Mouse (Mus musculus) right cerebral cortex, postnatal 4 days (tissue): ENCODE measurements around the gene Grm3.

Source experiments
- DNase-seq: peaks from one replicate; pipeline ENCODE4 v3.0.0-alpha.2; 2022

Grm3 gene

DNA sequence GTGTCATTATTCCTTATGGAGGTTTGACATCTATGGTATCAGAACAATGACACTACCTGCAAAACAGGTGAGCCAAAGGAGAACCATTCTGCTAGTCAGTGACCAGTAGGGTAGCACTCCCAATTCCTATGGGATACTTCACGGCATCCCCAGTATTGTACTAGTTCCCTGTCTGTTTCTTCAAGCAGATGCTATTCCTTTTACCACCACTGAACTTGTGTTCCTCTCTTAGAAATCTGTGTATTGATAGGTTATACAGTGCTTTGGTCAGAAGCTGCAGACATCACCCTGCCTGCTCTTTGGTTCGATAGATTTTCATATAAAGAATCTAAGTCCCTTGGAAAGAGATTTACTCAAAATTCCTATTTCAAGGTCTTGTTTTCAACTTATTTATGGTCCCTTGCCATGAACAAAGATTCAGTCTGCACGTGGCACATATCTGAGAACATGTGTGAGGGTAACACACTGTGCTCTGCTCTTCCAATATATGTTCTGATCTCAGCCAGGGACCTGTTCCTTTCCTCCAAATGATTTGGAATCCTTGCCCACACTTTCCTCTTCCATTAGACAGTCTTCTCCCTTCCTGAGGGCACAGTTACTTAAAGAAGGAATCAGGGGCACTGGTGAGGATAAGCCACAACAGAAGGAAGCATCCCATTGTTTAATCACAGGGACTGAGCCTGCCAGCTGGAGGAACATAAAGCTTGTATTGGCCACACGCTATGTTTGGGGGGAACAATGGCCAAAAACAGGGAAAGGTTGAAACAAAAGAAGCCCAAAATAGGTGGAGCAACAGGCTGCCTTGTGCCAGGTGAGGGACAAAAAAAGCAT is 102.5 kb downstream of the Grm3 start:
- DNase-seq, result no peak

DNA sequence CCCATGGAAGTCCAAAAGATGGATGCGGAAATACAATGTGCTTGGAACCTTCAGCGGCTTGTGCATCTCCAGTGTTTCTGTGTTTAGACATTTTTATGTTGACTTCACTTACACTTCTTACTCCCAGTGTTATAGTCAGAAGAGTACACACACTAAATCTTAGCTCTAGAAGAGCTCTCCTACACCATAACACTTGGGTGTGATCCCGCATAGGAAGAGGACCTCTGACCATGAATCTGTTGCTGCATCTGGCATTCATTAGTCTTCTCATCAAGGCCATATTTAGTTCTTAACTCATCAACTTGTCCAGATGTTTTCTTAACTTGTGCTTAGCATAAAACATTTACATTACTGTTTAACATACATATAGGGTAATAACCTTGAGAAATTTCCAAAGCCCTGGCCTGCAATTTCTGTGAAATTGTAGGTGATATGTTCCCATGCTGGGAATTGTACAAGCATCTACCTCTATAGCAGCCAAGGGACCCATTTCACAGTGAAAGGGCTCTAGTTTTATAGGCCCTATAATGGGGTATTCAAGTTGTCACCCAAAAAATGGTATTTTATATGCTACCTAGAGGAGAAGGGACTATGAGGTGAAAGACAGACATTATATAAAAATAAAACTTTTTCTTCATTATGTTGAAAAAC is 103.4 kb downstream of the Grm3 start:
- DNase-seq, result no peak

GRCm38 (mm10) chr5:9579021-9579420 is 145.9 kb downstream of the Grm3 start:
- no peak for DNase-seq

DNA sequence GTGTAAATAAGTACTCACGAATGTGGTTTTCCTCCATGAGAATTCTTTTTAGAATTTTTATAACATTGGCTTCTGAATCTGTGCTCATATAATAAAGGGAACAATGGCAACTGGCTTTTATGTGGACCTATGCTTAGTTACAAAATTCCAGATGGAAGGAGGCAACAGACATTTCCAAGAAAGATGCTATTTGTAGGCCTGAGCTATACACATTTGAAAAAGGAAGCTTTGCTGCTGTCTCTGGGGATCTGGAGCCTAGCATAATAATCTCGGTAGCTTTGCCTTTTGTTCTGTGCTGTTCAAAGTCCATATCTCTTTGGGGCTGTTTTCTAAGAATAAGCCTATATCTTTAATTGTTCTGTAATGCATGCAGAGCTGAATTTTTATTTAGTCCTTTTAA is 146.4 kb downstream of the Grm3 start:
- no peak for DNase-seq

DNA sequence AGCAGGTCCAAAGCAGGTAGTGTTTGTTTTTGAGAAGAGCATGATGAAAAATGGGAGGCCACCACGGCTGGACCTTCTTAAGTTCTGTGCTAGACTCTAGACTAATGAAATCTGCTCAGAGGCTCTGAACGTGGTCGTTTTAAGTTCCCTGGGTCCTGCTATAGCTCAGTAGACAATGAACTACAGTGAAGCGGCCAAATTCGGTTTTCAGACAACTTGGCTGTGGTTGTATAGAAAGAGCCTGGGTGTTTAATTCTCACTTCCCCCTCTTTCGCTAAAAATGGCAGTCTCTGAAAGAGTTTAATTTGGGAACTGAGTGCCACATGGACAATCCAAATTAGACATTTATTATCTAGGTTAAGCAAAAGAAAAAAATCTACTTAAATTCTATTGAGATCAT is 154.0 kb downstream of the Grm3 start:
- no peak for DNase-seq

DNA sequence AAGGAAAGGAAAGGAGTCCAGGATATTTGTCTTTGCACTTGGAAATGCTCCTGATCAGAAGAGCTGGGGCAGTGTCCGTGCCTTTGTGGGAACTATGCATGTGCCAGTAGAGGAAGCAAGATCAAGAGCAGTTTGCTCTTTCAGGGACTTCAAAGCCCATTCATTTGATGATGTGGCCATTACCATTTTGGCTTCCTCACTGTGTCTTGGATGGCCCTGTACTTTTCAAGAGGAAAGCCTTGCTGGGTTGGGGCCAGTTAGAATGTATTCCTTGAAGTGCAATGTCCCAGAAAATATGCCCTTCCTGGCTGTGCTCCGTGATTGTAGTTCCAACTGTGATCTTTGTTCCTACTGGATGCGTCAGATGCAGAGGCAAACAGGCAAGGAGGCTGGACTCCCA is 167.3 kb downstream of the Grm3 start:
- DNase-seq, result peak; percentile 30

DNA sequence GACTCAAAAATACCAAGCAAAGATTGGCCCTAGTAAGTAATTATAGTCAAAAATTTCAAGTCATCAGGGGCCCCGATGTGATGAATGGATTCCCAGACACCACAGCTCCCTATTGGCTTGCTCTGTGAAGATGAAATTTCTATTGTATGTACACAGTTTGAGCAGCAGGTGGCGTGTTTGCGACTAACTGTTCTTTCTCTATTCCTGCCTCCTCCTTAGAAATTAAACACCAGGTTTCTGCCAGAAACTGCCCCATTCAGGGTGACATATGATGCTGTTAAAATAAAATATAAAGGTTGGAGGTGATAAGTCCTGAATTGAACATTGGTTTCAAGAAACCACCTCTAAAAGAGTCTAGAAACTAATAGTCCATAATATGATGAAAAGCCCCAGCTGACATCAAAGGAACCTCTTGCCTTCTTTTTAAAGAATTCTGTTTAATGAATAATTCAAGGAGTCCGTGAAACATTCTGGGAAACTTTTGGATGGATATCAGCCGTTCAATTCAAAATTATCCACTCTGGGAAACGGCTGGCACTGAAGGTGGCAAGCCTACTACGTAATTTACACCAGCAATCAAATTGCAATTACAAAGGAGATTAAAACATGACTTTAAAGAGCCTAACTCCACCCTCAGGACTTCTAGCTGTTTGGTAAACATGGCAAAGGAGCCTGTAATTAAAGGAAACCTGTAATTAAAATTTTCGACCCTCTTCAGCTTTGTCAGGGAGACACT is 184.0 kb downstream of the Grm3 start:
- peak; percentile 45 for DNase-seq

- no peak for DNase-seq
These were observed 199.5 kb downstream of the Grm3 start for GRCm38 (mm10) chr5:9525507-9525906.

DNA sequence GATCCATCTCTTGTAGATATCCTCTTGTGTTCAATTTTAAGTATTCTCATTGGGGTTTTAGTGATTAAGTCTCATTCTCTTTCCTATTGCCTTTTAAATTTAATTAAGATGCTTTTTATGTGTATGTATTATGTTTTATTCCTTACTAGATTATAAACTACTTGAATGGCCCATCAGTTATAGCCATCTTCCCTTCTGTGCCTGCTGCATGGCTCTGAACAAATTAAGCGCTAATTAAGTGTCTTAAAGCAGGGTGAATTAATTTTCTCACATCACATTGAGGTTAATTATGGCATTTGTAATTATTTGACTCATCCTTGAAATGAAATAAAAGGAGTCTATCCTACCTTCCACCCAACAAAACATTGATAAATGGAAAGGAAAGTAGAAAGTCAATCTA is 213.9 kb downstream of the Grm3 start:
- no peak for DNase-seq

GRCm38 (mm10) chr5:9497235-9497634 is 227.7 kb downstream of the Grm3 start:
- no peak for DNase-seq

- DNase-seq, result no peak
These were observed 229.5 kb downstream of the Grm3 start for GRCm38 (mm10) chr5:9495456-9495855.

DNA sequence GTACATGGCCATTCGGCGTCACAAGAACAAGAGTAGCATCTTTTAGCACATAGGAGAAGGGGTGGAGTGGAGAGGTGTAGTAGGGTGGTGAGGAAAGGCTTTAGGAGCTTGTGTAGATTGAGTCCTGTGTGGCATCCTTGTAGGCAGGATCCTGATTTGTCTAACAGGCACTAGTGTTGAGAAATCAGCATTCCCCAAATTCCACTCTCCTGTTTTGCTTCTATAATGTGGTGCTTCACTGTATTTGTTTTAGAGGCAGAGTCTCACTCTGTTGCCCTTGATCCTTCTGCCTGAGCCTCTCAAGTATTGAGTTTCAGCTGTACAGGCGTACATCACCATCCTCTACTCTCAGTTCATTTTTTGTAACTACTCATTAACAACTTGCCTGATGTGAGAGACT is 247.4 kb downstream of the Grm3 start:
- DNase-seq, result no peak

- DNase-seq, result no peak
These were observed 271.7 kb downstream of the Grm3 start for GRCm38 (mm10) chr5:9453298-9453697.

- peak; percentile 46 for DNase-seq
These were observed 275.4 kb downstream of the Grm3 start for GRCm38 (mm10) chr5:9449570-9449969.

GRCm38 (mm10) chr5:9448931-9449330 is 276.0 kb downstream of the Grm3 start:
- no peak for DNase-seq

- no peak for DNase-seq
These were observed 278.8 kb downstream of the Grm3 start for GRCm38 (mm10) chr5:9446146-9446545.
